Comparison of ENCODE assay signal across 33 mouse cellular contexts in genomic region chr3:149920206-149920605, GRCm38 (mm10).
"Had no signal": no experiment of that assay in that cellular context is flagged by ENCODE, and none has a peak within 500 bp of the region (broad histone marks: within the 10 kb centered on the region; RNA-seq: fewer than 3 reads in every experiment).

No protein-coding gene starts in this region.

- H3K27ac ChIP-seq: heart, adult 2 months; heart, embryonic 10.5 days; heart, embryonic 13.5 days; heart, embryonic 15.5 days; hindbrain, embryonic 10.5 days; hindbrain, embryonic 12.5 days; hindbrain, embryonic 13.5 days; hindbrain, embryonic 14.5 days; hindbrain, embryonic 15.5 days; hindbrain, postnatal 0 days; intestine, embryonic 15.5 days; kidney, embryonic 15.5 days; kidney, postnatal 0 days; layer of hippocampus, adult 2 months had no signal

- H3K9ac ChIP-seq: heart, embryonic 12.5 days; heart, embryonic 13.5 days; heart, embryonic 15.5 days; hindbrain, embryonic 12.5 days; hindbrain, embryonic 13.5 days; hindbrain, embryonic 14.5 days; hindbrain, embryonic 15.5 days; intestine, embryonic 15.5 days; kidney, embryonic 15.5 days had no signal

- ATAC-seq: hindbrain, embryonic 16.5 days; hindbrain, postnatal 0 days; inflammation-experienced regulatory T-cells, adult 6 months; intestine, embryonic 15.5 days; intestine, postnatal 0 days had no signal

- H3K4me2 ChIP-seq: heart, embryonic 11.5 days; heart, embryonic 12.5 days; heart, embryonic 13.5 days; heart, embryonic 15.5 days; hindbrain, embryonic 12.5 days; hindbrain, embryonic 13.5 days; hindbrain, embryonic 14.5 days; hindbrain, embryonic 15.5 days; intestine, embryonic 15.5 days; kidney, embryonic 15.5 days had no signal

- H3K9me3 ChIP-seq: heart, embryonic 10.5 days; heart, embryonic 12.5 days; heart, embryonic 13.5 days; heart, embryonic 15.5 days; hindbrain, embryonic 10.5 days; hindbrain, embryonic 12.5 days; hindbrain, embryonic 13.5 days; hindbrain, embryonic 15.5 days; intestine, embryonic 15.5 days; kidney, embryonic 15.5 days had no signal

- H3K27me3 ChIP-seq: heart, embryonic 12.5 days; heart, embryonic 13.5 days; heart, embryonic 15.5 days; hindbrain, embryonic 12.5 days; hindbrain, embryonic 13.5 days; hindbrain, embryonic 15.5 days; intestine, embryonic 15.5 days; kidney, embryonic 15.5 days had no signal

- H3K36me3 ChIP-seq: heart, embryonic 10.5 days; heart, embryonic 12.5 days; heart, embryonic 13.5 days; heart, embryonic 15.5 days; hindbrain, embryonic 10.5 days; hindbrain, embryonic 12.5 days; hindbrain, embryonic 13.5 days; hindbrain, embryonic 15.5 days; intestine, embryonic 15.5 days; kidney, embryonic 15.5 days had no signal

- H3K4me3 ChIP-seq: heart, adult 2 months; heart, embryonic 10.5 days; heart, embryonic 12.5 days; heart, embryonic 13.5 days; heart, embryonic 15.5 days; hindbrain, embryonic 10.5 days; hindbrain, embryonic 12.5 days; hindbrain, embryonic 13.5 days; hindbrain, embryonic 15.5 days; intestine, embryonic 15.5 days; kidney, embryonic 15.5 days; layer of hippocampus, adult 2 months had no signal

- H3K4me1 ChIP-seq: heart, embryonic 10.5 days; heart, embryonic 12.5 days; heart, embryonic 13.5 days; heart, embryonic 15.5 days; hindbrain, embryonic 12.5 days; hindbrain, embryonic 13.5 days; hindbrain, embryonic 15.5 days; intestine, embryonic 15.5 days; kidney, embryonic 15.5 days had no signal

- DNase-seq: heart, adult 2 months; heart, postnatal 10 days; heart, postnatal 14 days; heart, postnatal 36 days; heart, postnatal 4 days; kidney, adult 11 months; kidney, adult 18-20 months; kidney, adult 2 months; kidney, adult 8-10 months; kidney, adult 9 months; kidney, postnatal 10 days; kidney, postnatal 36 days; kidney, postnatal 4 days; layer of hippocampus, adult 9-11 months; layer of hippocampus, postnatal 36 days had no signal
